Mouse (Mus musculus) thymus, adult 2 months (tissue): ENCODE measurements around the gene Inpp4a. TPM values are rescaled to one million over a fixed set of nuclear protein-coding genes. Genes with fewer than 3 reads are reported as not detected.

Experiments
- DNase-seq: peaks from one replicate; pipeline ENCODE4 v3.0.0; 2021
- H3K27ac ChIP-seq: fragments of 200-500 bp; 2 replicates; pipeline ENCODE4 v1.5.1; 2012; ENCODE audit warnings: low read length, control low read depth; ENCODE audit not compliant: control insufficient read depth, insufficient read depth
- H3K27me3 ChIP-seq: fragments of 200-500 bp; 2 replicates; pipeline ENCODE4 v1.6.1; 2012; ENCODE audit warnings: mild to moderate bottlenecking, low read length, moderate library complexity, mixed read lengths; ENCODE audit not compliant: control insufficient read depth, insufficient read depth
- H3K36me3 ChIP-seq: fragments of 200-500 bp; 2 replicates; pipeline ENCODE4 v1.6.1; 2012; ENCODE audit warnings: mild to moderate bottlenecking, low read length, moderate library complexity; ENCODE audit not compliant: control insufficient read depth, insufficient read depth
- H3K4me1 ChIP-seq: fragments of 200-500 bp; replicated peaks from 2 replicates; pipeline ENCODE4 v1.6.1; 2012; ENCODE audit warnings: low read length; ENCODE audit not compliant: control insufficient read depth, insufficient read depth
- H3K4me3 ChIP-seq: fragments of 200-500 bp; 2 replicates; pipeline ENCODE4 v1.5.1; 2012; ENCODE audit warnings: mild to moderate bottlenecking, low read length, control low read depth, moderate library complexity; ENCODE audit not compliant: control insufficient read depth, insufficient read depth
- CTCF ChIP-seq: fragments of 200-500 bp; IDR thresholded peaks from 2 replicates; pipeline ENCODE4 v1.5.1; 2012; ENCODE audit warnings: mild to moderate bottlenecking, control low read depth, low read length, moderate library complexity, borderline replicate concordance; ENCODE audit not compliant: control insufficient read depth, poor library complexity, insufficient read depth; ENCODE audit errors: extremely low read depth
- POLR2A ChIP-seq: fragments of 200-500 bp; IDR thresholded peaks from 2 replicates; pipeline ENCODE4 v1.6.1; 2012; ENCODE audit warnings: mild to moderate bottlenecking, low read length, control low read depth, moderate library complexity; ENCODE audit not compliant: control insufficient read depth, poor library complexity, insufficient read depth; ENCODE audit errors: extremely low read depth
- WGBS: fragments of 180-500 bp; shearing (Covaris S2); methylation state at CpG from one replicate; pipeline ENCODE4 v1.1.7; 2018; 5-methylcytosine and 5-hydroxymethylcytosine counted together
- polyA plus RNA-seq: library from polyadenylated mRNA; depleted of rRNA; stranded (reverse); fragments of >200 nt; gene quantifications from 2 replicates; pipeline ENCODE4 v1.2.3, GENCODE M21; 2012

Inpp4a gene
- polyA plus RNA-seq, 1 experiment, result 14.5 TPM

DNA sequence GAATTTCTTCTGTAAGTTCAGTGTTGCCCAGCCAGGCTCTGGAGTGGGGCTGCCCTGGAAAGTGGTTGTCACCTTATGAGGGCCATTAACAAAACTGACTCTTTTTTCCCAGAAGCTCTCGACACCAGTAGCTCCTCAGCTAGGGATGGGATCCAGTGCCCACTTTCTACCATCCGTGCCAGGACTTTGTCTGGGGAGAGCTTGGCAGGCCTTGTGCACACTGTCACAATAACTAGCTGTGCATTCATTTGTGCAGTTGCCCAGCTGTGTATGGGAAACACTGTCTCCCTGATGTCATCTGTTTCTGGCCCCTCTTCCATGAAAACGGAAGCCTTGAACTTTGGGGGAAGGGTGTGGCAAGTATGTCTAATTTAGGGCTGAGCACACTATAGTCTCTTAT lies 33.1 kb downstream of the Inpp4a start:
- Histone ChIP-seq H3K27ac (no peak overlapping the region), H3K36me3 (no peaks in the 10 kb centered on the region), H3K27me3 (no peaks in the 10 kb centered on the region), H3K4me1 (no peaks in the 10 kb centered on the region), H3K4me3 (no peak overlapping the region)
- 91% methylated on average over 3 of the region's 3 CpGs for WGBS
- no peak for TF ChIP-seq CTCF
- no peak for DNase-seq

DNA sequence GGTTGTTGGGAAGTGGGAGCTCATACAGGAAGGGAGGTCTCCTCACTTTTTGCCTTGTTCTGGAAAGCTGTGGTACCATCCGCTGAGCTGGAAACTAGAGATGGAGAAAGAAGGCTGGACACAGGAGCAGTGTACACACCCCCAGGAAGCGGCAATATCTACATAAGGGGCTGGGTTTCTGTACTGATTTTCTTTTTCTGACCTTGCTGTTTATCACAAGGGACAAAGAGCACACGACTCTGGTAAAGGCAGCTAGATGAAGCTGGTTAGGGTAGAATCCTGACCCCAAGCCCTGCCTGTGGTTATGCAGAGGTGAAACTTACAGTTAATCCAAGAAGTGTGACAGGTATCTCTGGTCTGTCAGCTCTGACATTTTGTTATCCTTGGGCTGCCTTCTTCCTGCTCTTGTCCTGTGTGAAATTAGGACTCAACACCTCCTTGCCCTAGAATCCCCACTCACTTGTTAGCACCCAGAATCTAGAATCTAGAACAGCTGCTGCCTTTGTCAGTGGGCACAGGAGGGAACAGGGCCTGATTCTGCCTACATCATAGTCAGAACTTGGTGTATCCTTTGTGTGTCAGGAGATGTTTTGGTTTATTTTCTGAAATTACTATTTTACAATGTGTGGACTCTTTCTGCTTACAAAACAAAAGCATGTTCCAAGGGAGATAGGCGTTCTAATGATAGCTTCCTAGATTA lies 34.2 kb downstream of the Inpp4a start:
- Histone ChIP-seq H3K27me3 (no peaks in the 10 kb centered on the region), H3K4me3 (no peak overlapping the region), H3K27ac (no peak overlapping the region), H3K4me1 (no peaks in the 10 kb centered on the region), H3K36me3 (no peaks in the 10 kb centered on the region)
- no peak for DNase-seq
- no peak for TF ChIP-seq CTCF
- no peak for TF ChIP-seq POLR2A
- WGBS, result 94% methylated on average over 4 of the region's 4 CpGs

DNA sequence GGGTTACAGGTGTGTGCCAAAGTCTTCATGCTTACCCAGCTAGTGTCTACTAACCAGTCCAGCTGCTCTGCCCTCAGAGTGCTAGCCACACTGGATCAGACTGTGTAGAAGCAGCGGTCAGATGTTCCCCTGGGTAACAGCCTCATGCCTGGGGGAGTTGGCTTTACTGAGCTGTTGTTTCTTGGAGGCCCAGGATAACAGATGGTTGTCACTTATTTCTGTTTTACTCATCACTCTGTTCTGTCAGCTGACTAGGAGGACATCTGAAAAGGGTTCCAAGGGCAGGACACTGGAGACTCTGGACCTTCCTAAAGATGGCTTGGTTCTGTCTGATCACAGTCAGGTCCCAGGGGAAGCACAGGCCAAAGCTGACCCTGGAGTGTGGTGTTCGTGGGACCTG lies 36.4 kb downstream of the Inpp4a start:
- H3K27me3 ChIP-seq, result no peaks in the 10 kb centered on the region
- WGBS, result 91% methylated on average over 2 of the region's 2 CpGs
- H3K4me3 ChIP-seq, result no peak overlapping the region
- H3K4me1 ChIP-seq, result no peaks in the 10 kb centered on the region
- TF ChIP-seq CTCF, result no peak
- no peak for TF ChIP-seq POLR2A
- no peak for DNase-seq
- H3K36me3 ChIP-seq, result no peaks in the 10 kb centered on the region
- H3K27ac ChIP-seq, result no peak overlapping the region

DNA sequence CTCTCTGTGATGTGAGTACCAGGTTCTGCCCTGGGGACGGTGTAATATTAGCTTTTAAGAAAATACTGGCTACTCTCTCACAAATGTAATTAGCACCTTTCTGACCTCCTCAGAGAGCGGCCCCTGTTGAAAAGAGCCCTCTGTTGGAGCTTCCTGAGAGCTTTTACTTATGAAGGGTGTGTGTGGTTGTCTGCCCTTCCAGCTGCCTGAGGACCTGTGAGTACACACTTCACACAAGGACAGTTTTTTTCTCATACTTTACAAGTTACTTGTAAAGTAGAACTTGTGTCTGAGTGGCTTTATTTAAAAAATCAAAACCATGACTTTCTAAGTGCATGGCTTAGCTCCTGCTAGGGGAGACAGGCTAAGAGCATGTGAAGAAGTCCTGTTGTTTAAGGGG lies 37.1 kb downstream of the Inpp4a start:
- Histone ChIP-seq H3K4me3 (no peak overlapping the region), H3K4me1 (no peaks in the 10 kb centered on the region), H3K27ac (no peak overlapping the region), H3K36me3 (no peaks in the 10 kb centered on the region), H3K27me3 (no peaks in the 10 kb centered on the region)
- no peak for DNase-seq
- no peak for TF ChIP-seq CTCF
- TF ChIP-seq POLR2A, result no peak
- WGBS, result 80% methylated on average over 2 of the region's 2 CpGs

DNA sequence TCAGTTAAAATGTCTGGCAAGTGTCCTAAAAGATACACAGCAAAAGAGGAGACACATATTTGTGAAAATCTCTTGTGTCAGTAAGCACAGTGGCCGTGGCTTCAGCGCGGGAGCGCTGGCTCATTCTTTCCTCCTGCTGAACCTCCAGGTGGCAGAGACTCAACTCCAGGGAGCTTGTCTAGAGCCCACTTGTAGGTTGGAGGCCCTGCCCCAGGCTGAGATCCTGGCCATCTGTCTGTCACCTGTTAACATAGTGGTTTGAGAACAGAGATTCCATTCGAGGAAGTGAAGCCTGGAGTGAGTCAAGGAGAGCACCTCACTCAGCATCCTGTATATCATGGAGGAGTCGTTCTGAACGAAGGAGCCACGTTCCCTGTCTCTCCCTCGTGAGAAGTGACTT lies 37.6 kb downstream of the Inpp4a start:
- DNase-seq, result no peak
- 77% methylated on average over 9 of the region's 9 CpGs for WGBS
- Histone ChIP-seq H3K4me3 (no peak overlapping the region), H3K4me1 (no peaks in the 10 kb centered on the region), H3K27ac (no peak overlapping the region), H3K36me3 (no peaks in the 10 kb centered on the region), H3K27me3 (no peaks in the 10 kb centered on the region)
- TF ChIP-seq CTCF (no peak), POLR2A (no peak)

DNA sequence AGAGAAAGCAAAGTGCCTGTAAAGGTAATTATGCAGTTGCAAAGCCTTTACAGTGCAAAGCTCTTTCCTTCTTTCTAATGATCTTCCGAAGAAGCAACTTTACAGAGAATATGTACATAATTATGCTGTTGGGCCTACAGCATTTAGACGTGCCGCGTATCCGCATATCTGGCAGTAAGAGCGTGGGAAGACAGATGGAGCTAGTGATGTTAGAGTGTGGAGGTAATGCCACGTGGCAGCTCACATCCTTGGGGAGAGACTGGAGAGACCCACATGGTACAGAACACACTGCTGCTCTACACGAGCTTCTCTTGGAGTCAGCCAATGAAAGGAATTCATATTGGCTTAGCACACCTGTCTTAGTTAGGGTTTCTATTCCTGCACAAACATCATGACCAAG lies 39.5 kb downstream of the Inpp4a start:
- TF ChIP-seq CTCF (no peak), POLR2A (no peak)
- WGBS, result 96% methylated on average over 8 of the region's 8 CpGs
- Histone ChIP-seq H3K27ac (no peak overlapping the region), H3K4me3 (no peak overlapping the region), H3K4me1 (no peaks in the 10 kb centered on the region; the same call in 1 of the 2 replicates), H3K36me3 (no peaks in the 10 kb centered on the region), H3K27me3 (no peaks in the 10 kb centered on the region)
- no peak for DNase-seq

DNA sequence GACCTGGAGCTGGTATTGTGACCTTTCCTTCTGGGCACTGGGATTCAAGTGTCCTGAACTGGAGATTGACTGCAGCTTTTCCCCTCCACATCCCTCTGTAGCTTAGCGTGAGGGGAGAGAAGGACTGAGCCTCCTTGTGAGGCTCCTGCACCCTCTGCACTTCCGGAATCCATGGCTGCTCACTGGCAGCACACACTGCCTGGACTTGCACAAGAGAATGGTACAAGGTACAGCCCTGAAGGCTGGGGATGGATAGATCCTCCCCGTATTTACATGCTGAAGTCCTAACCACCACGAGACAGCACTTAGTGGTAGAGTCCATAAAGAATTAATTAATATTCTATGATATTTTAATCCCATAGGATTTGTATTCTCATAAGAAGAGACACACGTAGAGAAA lies 41.7 kb downstream of the Inpp4a start:
- Histone ChIP-seq H3K4me1 (no peaks in the 10 kb centered on the region; the same call in 1 of the 2 replicates), H3K27ac (no peak overlapping the region), H3K4me3 (no peak overlapping the region), H3K27me3 (no peaks in the 10 kb centered on the region), H3K36me3 (no peaks in the 10 kb centered on the region)
- 94% methylated on average over 5 of the region's 5 CpGs for WGBS
- TF ChIP-seq CTCF (no peak), POLR2A (no peak)
- no peak for DNase-seq
